Mouse (Mus musculus) CH12.LX (cell line): ENCODE results near the gene Hist1h3f.
A peak's percentile ranks its signal among the peaks of the same experiment; 100 is the strongest.

Source experiments
- BHLHE40 ChIP-seq: IDR thresholded peaks from 2 replicates; pipeline ENCODE4 v1.6.1; 2011; ENCODE audit warnings: mild to moderate bottlenecking, low read depth, low read length, improper control_type of control experiment
- CTCF ChIP-seq, 2 experiments: IDR thresholded peaks in 1 of 2; conservative IDR thresholded peaks in 1 of 2; 2 replicates each; pipeline ENCODE4 v1.5.1; 2011 to 2012; ENCODE audit warnings: low read depth in 2 of 2, low read length in 2 of 2, improper control_type of control experiment in 1 of 2, inconsistent platforms in 1 of 2, mild to moderate bottlenecking in 1 of 2, moderate library complexity in 1 of 2
- EP300 ChIP-seq: IDR thresholded peaks from 2 replicates; pipeline ENCODE4 v1.6.1; 2011; ENCODE audit warnings: low read length, improper control_type of control experiment
- GABPA ChIP-seq: IDR thresholded peaks from 2 replicates; pipeline ENCODE4 v1.6.1; 2012; ENCODE audit warnings: low read depth, low read length, improper control_type of control experiment, inconsistent platforms; ENCODE audit not compliant: insufficient replicate concordance
- MAFK ChIP-seq: IDR thresholded peaks from 2 replicates; pipeline ENCODE4 v1.6.1; 2011; ENCODE audit warnings: low read length, improper control_type of control experiment; ENCODE audit not compliant: insufficient replicate concordance
- MAX ChIP-seq: IDR thresholded peaks from 2 replicates; pipeline ENCODE4 v1.6.1; 2011; ENCODE audit warnings: low read length, improper control_type of control experiment
- MEF2A ChIP-seq: IDR thresholded peaks from 2 replicates; pipeline ENCODE4 v1.6.1; 2014; ENCODE audit warnings: low read depth, mild to moderate bottlenecking, inconsistent platforms, low read length, improper control_type of control experiment, borderline replicate concordance
- MYC ChIP-seq: IDR thresholded peaks from 2 replicates; pipeline ENCODE4 v1.6.1; 2011; ENCODE audit warnings: low read depth, mild to moderate bottlenecking, improper control_type of control experiment, low read length
- POLR2A ChIP-seq: IDR thresholded peaks from 2 replicates; pipeline ENCODE4 v1.6.1; 2011; ENCODE audit warnings: low read depth, mild to moderate bottlenecking, improper control_type of control experiment, low read length
- RCOR1 ChIP-seq: conservative IDR thresholded peaks from 2 replicates; pipeline ENCODE4 v1.6.1; 2012; ENCODE audit warnings: low read depth, mild to moderate bottlenecking, inconsistent platforms, low read length, improper control_type of control experiment
- TBP ChIP-seq: conservative IDR thresholded peaks from 2 replicates; pipeline ENCODE4 v1.6.1; 2011; ENCODE audit warnings: low read depth, low read length, improper control_type of control experiment
- ZMIZ1 ChIP-seq: IDR thresholded peaks from 2 replicates; pipeline ENCODE4 v1.6.1; 2012; ENCODE audit warnings: low read depth, mild to moderate bottlenecking, inconsistent platforms, low read length, improper control_type of control experiment

GRCm38 (mm10) chr13:23497656-23498321 is 46.1 kb upstream of the Hist1h3f start:
- TF ChIP-seq EP300 (no peak), ZMIZ1 (no peak), GABPA (no peak), CTCF (conservative IDR thresholded peaks at IDR 0.05 in 1 of 2, IDR thresholded peaks at IDR 0.05 in 1 of 2; ENCODE audit: low read depth in 2 of 2, low read length in 2 of 2) (no peak), TBP (peak; percentile 100), MAX (no peak), BHLHE40 (no peak), MEF2A (no peak), MAFK (peak; percentile 95), POLR2A (no peak), MYC (no peak; the same call in 1 of the 2 replicates), RCOR1 (no peak)
